Mouse (Mus musculus): ENCODE data around the gene Trim3. TPM values are rescaled to one million over a fixed set of nuclear protein-coding genes. Genes with fewer than 3 reads are reported as not detected.

Trim3 gene
- polyA plus RNA-seq, 1 experiment: not detected

DNA sequence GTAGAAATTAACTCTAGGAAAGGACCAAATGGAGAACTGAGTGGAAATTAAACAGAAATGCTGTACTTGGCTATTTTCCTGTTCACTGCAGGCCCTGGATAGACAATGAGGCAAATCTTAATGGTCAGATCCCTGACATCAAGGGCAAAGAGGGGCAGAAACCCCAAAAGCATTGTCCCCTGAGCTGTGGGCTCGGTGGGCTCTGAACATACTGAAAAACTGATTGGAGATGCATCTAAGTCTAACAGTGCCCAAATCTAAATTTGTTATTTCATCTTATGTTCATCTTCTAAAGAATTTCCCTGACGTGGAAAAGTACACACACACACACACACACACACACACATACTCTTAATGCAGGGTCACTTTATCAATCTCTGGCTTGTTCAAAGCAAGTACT, 51.4 kb downstream of the Trim3 start:
- TF ChIP-seq POLR2A (IDR thresholded peaks at IDR 0.05; ENCODE audit: insufficient read depth, low read depth, low read length): no peak
- no peak for TF ChIP-seq CTCF (IDR thresholded peaks at IDR 0.05; ENCODE audit: insufficient read depth, low read depth, low read length)
- Histone ChIP-seq H3K27ac (ENCODE audit: insufficient read depth, low read depth, low read length) (no peak overlapping the region), H3K4me1 (ENCODE audit: control insufficient read depth, insufficient read depth, low read length) (peaks cover 7% of the 10 kb centered on the region), H3K4me3 (ENCODE audit: insufficient read depth, low read depth, low read length) (no peak overlapping the region)
- 63% methylated on average over 2 of the region's 2 CpGs for WGBS

DNA sequence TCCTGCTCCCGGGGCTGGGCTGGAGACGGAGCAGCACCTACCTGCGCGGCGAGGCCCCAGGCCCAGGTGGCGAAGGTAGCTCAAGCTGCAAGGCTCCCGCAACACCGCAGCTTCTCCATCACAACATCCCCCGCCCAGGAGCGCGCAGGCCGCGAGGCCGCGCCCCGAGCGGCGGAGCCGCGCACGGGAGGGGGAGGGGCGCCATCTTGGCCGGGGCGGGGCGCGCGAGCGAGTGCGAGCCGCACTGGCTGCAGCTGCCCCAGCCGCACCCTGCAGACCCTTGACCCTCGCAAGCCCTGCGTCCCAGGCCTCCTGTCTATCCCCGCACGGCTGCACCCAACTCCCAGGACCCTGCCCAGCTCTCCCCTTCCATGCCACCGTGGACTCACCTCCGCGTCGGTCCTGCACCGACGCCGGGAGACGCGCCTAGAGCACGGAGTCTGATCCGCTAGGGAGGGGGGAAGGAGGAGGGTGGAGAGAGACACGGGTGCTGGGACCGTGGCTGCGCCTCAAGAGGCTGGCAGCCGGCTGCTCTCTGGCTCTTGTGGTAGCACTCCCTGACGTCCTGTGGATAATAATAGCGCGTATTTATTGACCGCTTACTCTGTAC, 52.2 kb downstream of the Trim3 start, which contains the start of gene Apbb1:
Gene Apbb1 (minus strand): TSS at position 560 of the 610 bp plus-strand sequence.
- peak within 1 kb of the TSS; percentile 92 for H3K27ac ChIP-seq (ENCODE audit: insufficient read depth, low read depth, low read length)
- peak within 1 kb of the TSS; percentile 76 for H3K4me3 ChIP-seq (ENCODE audit: insufficient read depth, low read depth, low read length)
- under 1% methylated on average over 54 of the region's 54 CpGs for WGBS
- TF ChIP-seq POLR2A (IDR thresholded peaks at IDR 0.05; ENCODE audit: insufficient read depth, low read depth, low read length) (peak; percentile 91), CTCF (IDR thresholded peaks at IDR 0.05; ENCODE audit: insufficient read depth, low read depth, low read length) (no peak)
- peaks cover 10% of the 10 kb centered on the region for H3K4me1 ChIP-seq (ENCODE audit: control insufficient read depth, insufficient read depth, low read length)

DNA sequence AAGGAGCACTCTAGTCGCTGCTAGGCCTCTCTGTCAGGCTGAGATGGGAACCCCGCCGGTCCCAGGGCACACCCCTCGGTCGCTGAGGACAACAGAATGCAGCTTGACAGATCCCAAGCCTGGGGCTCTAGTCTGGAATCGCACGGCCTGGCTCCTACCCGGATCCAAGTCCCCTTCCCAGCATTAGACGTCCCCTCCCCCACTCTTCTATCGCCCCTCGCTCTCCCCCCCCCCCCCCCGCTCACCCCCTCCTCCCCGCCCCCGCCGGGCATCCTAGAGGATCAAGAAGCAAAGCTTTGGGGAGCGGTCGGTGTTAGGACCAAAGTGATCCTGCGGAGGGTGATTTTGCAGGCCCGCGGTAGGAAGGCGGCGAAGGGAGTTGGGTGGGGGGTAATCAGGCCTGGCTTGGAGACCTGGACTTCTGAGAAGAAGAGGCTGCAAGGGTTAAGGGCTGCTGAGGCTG, 52.7 kb downstream of the Trim3 start:
- WGBS: under 1% methylated on average over 19 of the region's 22 CpGs
- H3K4me3 ChIP-seq (ENCODE audit: insufficient read depth, low read depth, low read length): peak overlapping the region; percentile 76
- TF ChIP-seq POLR2A (IDR thresholded peaks at IDR 0.05; ENCODE audit: insufficient read depth, low read depth, low read length): no peak; the same call in 1 of the 2 replicates
- no peak for TF ChIP-seq CTCF (IDR thresholded peaks at IDR 0.05; ENCODE audit: insufficient read depth, low read depth, low read length)
- H3K4me1 ChIP-seq (ENCODE audit: control insufficient read depth, insufficient read depth, low read length): peaks cover 13% of the 10 kb centered on the region
- H3K27ac ChIP-seq (ENCODE audit: insufficient read depth, low read depth, low read length): peak overlapping the region; percentile 87

DNA sequence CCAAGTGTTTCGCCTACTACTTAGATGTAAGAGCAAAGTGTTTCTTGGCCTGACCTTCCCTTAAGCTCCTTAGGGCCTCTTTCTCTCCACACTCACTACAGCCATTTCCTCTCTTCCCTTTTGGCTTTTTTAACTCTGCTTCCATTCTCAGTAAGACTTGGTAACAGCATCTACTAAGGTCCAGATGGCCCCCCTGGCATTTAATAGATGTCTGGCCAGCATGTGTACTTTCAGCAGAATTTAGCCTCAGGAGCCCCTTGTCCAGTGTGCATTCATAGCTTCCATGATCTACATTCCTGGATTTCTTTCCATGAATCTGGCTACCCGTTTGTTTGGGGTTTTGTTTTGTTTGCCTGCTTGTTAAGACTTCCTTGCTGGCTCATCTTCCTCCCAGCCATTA, 54.9 kb downstream of the Trim3 start:
- no peak for TF ChIP-seq CTCF (IDR thresholded peaks at IDR 0.05; ENCODE audit: insufficient read depth, low read depth, low read length)
- no peak for TF ChIP-seq POLR2A (IDR thresholded peaks at IDR 0.05; ENCODE audit: insufficient read depth, low read depth, low read length)
- no peak overlapping the region for H3K4me3 ChIP-seq (ENCODE audit: insufficient read depth, low read depth, low read length)
- no peak overlapping the region for H3K27ac ChIP-seq (ENCODE audit: insufficient read depth, low read depth, low read length)
- H3K4me1 ChIP-seq (ENCODE audit: control insufficient read depth, insufficient read depth, low read length): peaks cover 27% of the 10 kb centered on the region
- WGBS: 60% methylated on average over 2 of the region's 2 CpGs

DNA sequence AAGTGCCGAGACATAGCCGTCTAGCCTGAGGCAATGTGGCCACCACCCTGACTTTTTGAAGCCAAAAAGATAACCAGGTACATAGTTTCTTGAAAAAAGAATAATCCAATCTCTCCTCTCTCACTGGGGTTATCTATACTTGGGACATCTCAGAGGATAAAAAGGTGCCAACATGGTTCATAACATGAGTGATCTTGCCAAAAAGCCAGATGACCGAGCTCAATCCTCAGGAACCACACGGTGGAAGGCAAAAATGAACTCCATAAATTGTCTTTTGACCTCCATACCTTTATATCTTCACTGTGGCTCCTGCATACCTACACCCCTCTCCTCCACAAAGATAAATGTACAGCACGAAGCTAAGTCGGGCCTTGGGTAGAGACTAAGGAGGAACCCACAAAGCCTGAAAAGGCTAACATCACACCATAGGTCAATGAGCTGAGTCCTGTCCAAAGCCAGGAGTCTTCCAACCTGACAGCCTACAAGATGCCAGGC, 55.9 kb downstream of the Trim3 start:
- Histone ChIP-seq H3K4me3 (ENCODE audit: insufficient read depth, low read depth, low read length) (no peak overlapping the region), H3K27ac (ENCODE audit: insufficient read depth, low read depth, low read length) (no peak overlapping the region), H3K4me1 (ENCODE audit: control insufficient read depth, insufficient read depth, low read length) (peaks cover 32% of the 10 kb centered on the region)
- TF ChIP-seq CTCF (IDR thresholded peaks at IDR 0.05; ENCODE audit: insufficient read depth, low read depth, low read length): no peak
- TF ChIP-seq POLR2A (IDR thresholded peaks at IDR 0.05; ENCODE audit: insufficient read depth, low read depth, low read length): no peak
- WGBS: 91% methylated on average over 6 of the region's 6 CpGs

DNA sequence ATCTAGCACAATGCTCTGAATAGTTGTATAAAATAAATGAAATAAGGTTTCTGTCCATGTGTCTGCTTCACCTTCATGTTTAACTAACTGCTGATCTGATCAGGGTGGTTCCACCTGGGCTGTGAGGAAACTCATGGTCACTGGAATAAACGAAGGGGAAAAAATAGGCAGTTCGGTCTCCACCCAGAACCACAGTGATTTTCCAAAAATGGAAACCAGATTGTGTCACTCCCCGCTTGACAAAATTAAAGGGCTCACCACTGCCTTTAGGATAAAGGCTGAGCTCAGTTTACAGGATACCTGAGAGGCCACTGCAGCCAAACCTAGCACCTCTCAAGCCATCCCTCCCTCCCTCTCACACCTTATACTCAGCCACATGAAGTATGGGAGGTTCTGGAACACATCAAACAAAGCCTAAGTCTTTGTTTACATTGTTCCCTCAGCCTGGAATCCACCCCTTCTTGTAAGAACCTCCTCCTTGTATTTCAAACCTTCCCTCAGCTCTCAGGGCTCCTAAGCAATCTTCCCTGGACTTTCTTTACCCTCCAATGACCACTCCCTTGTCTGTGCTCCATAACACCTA, 57.1 kb downstream of the Trim3 start:
- no peak for TF ChIP-seq POLR2A (IDR thresholded peaks at IDR 0.05; ENCODE audit: insufficient read depth, low read depth, low read length)
- no peak for TF ChIP-seq CTCF (IDR thresholded peaks at IDR 0.05; ENCODE audit: insufficient read depth, low read depth, low read length)
- Histone ChIP-seq H3K4me3 (ENCODE audit: insufficient read depth, low read depth, low read length) (no peak overlapping the region), H3K27ac (ENCODE audit: insufficient read depth, low read depth, low read length) (no peak overlapping the region), H3K4me1 (ENCODE audit: control insufficient read depth, insufficient read depth, low read length) (peaks cover 30% of the 10 kb centered on the region)
- 33% methylated on average over 3 of the region's 3 CpGs for WGBS

DNA sequence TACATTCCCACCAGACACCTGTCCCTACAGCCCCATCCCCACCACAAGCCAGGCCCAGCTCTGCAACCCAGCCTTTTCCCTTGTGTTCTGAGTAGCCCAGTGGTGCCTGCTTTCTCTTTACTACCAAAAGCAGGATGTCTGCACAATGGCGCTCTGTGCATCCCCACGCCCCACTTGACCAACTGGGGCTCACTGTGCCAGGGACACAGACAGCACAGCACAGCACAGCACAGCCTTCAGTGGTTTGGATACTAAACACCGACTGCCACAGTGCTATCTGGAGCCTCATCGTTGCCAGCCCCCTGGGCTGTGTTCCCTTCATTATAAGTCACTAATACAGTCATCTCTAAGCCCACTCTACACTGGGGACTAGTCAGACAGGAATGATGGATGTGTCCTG, 58.8 kb downstream of the Trim3 start:
- H3K4me3 ChIP-seq (ENCODE audit: insufficient read depth, low read depth, low read length): no peak overlapping the region
- TF ChIP-seq POLR2A (IDR thresholded peaks at IDR 0.05; ENCODE audit: insufficient read depth, low read depth, low read length): no peak
- no peak for TF ChIP-seq CTCF (IDR thresholded peaks at IDR 0.05; ENCODE audit: insufficient read depth, low read depth, low read length)
- 84% methylated on average over 4 of the region's 4 CpGs for WGBS
- peaks cover 36% of the 10 kb centered on the region for H3K4me1 ChIP-seq (ENCODE audit: control insufficient read depth, insufficient read depth, low read length)
- H3K27ac ChIP-seq (ENCODE audit: insufficient read depth, low read depth, low read length): 0 out of 2 replicates have a peak overlapping the region, but pooled peaks have one; percentile 24

DNA sequence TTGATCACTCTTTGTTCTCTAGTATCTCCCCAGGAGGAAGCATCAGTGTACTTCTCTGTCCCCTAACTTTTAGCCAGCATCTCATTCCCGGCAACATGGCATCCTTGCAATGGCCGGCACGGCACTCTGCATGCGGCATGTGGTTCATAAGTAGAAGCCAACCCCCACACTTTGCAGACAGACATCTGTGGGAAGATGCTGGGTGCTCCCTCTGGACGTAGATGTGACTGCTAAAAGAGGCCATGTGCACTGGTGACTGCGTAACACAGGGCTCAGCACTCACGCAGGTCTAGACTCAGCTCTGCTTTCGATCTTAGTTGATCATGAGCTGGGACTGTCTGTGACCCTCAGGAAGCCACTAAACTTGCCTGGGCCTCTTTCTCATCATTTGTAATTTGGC, 60.4 kb downstream of the Trim3 start:
- Histone ChIP-seq H3K27ac (ENCODE audit: insufficient read depth, low read depth, low read length) (no peak overlapping the region), H3K4me1 (ENCODE audit: control insufficient read depth, insufficient read depth, low read length) (peaks cover 49% of the 10 kb centered on the region), H3K4me3 (ENCODE audit: insufficient read depth, low read depth, low read length) (no peak overlapping the region)
- 50% methylated on average over 8 of the region's 8 CpGs for WGBS
- TF ChIP-seq CTCF (IDR thresholded peaks at IDR 0.05; ENCODE audit: insufficient read depth, low read depth, low read length): no peak
- no peak for TF ChIP-seq POLR2A (IDR thresholded peaks at IDR 0.05; ENCODE audit: insufficient read depth, low read depth, low read length)

DNA sequence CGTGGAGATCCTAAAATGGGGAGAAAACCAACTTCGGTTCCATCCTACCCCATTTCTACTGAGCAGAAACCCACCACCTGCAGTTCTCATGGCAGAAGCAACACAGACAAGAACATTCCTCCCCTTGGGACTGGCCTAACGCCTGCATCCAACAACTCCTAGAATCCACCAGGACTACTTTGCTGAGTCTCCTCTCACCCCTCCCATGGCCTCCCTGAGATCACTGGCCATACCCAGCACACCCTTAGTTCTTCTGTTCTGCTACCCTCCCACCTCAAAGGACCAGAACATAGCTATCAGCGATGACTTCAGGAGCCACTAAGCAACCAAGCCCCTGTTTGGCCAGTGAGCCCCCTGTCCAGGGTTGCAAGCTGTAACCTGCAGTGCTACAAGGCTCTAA, 62.6 kb downstream of the Trim3 start:
- Histone ChIP-seq H3K4me1 (ENCODE audit: control insufficient read depth, insufficient read depth, low read length) (peaks cover 55% of the 10 kb centered on the region), H3K4me3 (ENCODE audit: insufficient read depth, low read depth, low read length) (no peak overlapping the region), H3K27ac (ENCODE audit: insufficient read depth, low read depth, low read length) (no peak overlapping the region)
- 44% methylated on average over 4 of the region's 4 CpGs for WGBS
- TF ChIP-seq CTCF (IDR thresholded peaks at IDR 0.05; ENCODE audit: insufficient read depth, low read depth, low read length) (no peak), POLR2A (IDR thresholded peaks at IDR 0.05; ENCODE audit: insufficient read depth, low read depth, low read length) (no peak)
